Mouse (Mus musculus): Measurements from ENCODE around the gene Rdh16. TPM values are rescaled to one million over a fixed set of nuclear protein-coding genes. Genes with fewer than 3 reads are reported as not detected.
"Not testable (repeated sequence)": the region's sequence is repeated elsewhere in the genome, so short reads cannot be mapped to it uniquely, and the experiment has no call there.

Rdh16 gene
- polyA plus RNA-seq, 1 experiment from 2014 or later = not detected

DNA sequence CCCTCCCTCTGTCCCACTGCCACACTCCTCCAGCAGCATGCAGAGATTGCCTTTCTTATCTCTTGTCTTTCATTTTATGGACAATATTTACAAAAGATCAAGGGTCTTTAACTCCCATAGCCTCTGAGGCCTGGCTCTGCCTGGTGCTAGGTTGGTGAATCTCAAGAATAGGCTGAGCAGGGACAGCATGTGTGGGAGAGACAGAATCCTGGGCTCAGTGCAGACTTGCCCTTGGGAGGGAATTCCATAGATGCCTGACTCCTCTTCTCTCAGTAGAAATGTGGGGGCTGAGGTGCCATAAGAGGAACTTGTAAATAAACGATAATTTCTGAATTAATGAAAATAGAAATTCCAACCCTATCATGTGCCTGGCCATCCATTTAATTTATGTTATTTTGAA lies 34.4 kb upstream of the Rdh16 start:
- DNase-seq (ENCODE audit: low spot score) = no peak
- Histone ChIP-seq H3K27ac (ENCODE audit: low read depth, low read length) (no peak overlapping the region), H3K36me3 (ENCODE audit: control insufficient read depth, insufficient read depth, low read length) (no peaks in the 10 kb centered on the region), H3K9ac (ENCODE audit: low read depth, low read length) (no peak overlapping the region), H3K4me1 (replicated peaks; ENCODE audit: control insufficient read depth, insufficient read depth, low read length) (no peaks in the 10 kb centered on the region), H3K4me3 (ENCODE audit: low read depth, low read length) (no peak overlapping the region), H3K4me2 (no peak overlapping the region), H3K27me3 (replicated peaks; ENCODE audit: control insufficient read depth, insufficient read depth, low read length) (no peaks in the 10 kb centered on the region), H3K9me3 (ENCODE audit: control insufficient read depth, low read length) (no peaks in the 10 kb centered on the region)
- WGBS = 65% methylated on average over 1 of the region's 1 CpGs
- no peak for ATAC-seq (replicated peaks; ENCODE audit: low FRiP score)

DNA sequence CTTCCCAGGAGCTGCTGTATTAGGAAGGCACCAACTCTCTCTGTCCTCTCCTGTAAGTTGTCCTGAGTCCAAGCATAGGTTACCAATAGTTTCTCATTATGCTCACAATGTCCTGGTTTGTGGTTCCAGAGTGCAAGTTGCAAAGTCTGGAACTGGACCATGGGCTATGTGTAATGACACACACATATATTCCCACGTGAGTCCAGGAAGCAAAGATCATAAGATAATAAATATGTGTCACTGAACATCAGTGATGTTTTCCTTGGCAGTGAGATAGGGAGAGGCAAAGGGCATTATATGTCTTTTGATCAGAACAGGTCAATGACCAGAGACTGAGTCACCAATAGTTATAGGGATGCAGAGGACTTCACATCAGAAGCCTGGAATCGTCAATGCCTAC lies 24.9 kb upstream of the Rdh16 start, which contains the start of gene Rdh9:
Gene Rdh9, plus strand, starts transcription at position 376 of the 400 bp plus-strand sequence.
- no peak for ATAC-seq (replicated peaks; ENCODE audit: low FRiP score)
- no peaks in the 10 kb centered on the region for H3K4me1 ChIP-seq (replicated peaks; ENCODE audit: control insufficient read depth, insufficient read depth, low read length)
- WGBS = 67% methylated on average over 2 of the region's 2 CpGs

DNA sequence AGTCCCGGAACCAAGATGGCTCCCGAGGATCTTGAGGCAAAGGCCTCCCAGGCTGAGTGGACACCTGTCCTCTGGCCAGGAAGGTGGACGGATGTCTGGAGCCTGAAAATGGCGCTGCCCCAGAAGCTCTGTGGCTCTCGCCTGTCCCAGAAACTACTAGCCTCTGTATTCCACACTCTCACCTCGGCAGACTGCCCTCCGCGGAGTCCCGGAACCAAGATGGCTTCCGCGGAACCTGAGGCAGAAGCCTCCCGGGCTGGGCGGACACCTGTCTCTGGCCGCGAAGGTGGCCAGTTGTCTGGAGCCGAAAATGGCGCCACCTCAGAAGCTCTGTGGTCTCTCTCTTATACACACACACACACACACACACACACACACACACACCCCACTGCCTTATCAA lies 18.6 kb upstream of the Rdh16 start:
- WGBS = 91% methylated on average over 17 of the region's 17 CpGs

More for the DNA sequence above, 24.9 kb upstream of the Rdh16 start, which contains the start of gene Rdh9:
- Histone ChIP-seq H3K27ac (ENCODE audit: low read depth, low read length) (no peak within 1 kb of the TSS), H3K4me3 (ENCODE audit: low read depth, low read length) (no peak within 1 kb of the TSS), H3K36me3 (ENCODE audit: control insufficient read depth, insufficient read depth, low read length) (no peaks in the 10 kb centered on the region), H3K4me2 (no peak within 1 kb of the TSS), H3K9ac (ENCODE audit: low read depth, low read length) (no peak within 1 kb of the TSS), H3K27me3 (replicated peaks; ENCODE audit: control insufficient read depth, insufficient read depth, low read length) (no peaks in the 10 kb centered on the region), H3K9me3 (ENCODE audit: control insufficient read depth, low read length) (no peaks in the 10 kb centered on the region)
- no peak for DNase-seq (ENCODE audit: low spot score)

DNA sequence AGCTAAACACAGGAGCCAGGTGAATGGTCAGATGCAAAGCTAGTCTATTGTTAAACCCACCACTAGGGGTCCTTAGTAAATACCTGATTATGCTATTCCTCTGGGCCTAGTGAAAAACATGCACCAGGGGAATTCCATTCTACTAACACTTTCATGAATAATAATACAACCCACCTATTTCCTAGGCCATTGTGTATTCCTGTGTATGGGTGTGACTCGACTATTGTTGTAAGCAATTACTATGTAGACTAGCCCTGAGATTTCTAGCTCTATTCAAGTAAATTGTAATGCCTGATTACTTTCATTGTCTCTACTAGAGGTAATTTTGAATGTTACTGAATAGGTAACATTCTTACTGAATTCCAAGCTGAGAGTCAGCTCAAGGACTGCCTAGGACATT lies 15.5 kb upstream of the Rdh16 start:
- not testable (repeated sequence) for H3K9ac ChIP-seq (ENCODE audit: low read depth, low read length); ATAC-seq (replicated peaks; ENCODE audit: low FRiP score); H3K4me3 ChIP-seq (ENCODE audit: low read depth, low read length); H3K27me3 ChIP-seq (replicated peaks; ENCODE audit: control insufficient read depth, insufficient read depth, low read length); H3K9me3 ChIP-seq (ENCODE audit: control insufficient read depth, low read length); H3K27ac ChIP-seq (ENCODE audit: low read depth, low read length); H3K36me3 ChIP-seq (ENCODE audit: control insufficient read depth, insufficient read depth, low read length); H3K4me2 ChIP-seq; DNase-seq (ENCODE audit: low spot score); H3K4me1 ChIP-seq (replicated peaks; ENCODE audit: control insufficient read depth, insufficient read depth, low read length)
- 76% methylated on average over 1 of the region's 1 CpGs for WGBS

More for the DNA sequence above, 18.6 kb upstream of the Rdh16 start:
- DNase-seq (ENCODE audit: low spot score); H3K27me3 ChIP-seq (replicated peaks; ENCODE audit: control insufficient read depth, insufficient read depth, low read length); H3K4me2 ChIP-seq; H3K9ac ChIP-seq (ENCODE audit: low read depth, low read length); ATAC-seq (replicated peaks; ENCODE audit: low FRiP score); H3K36me3 ChIP-seq (ENCODE audit: control insufficient read depth, insufficient read depth, low read length); H3K27ac ChIP-seq (ENCODE audit: low read depth, low read length); H3K4me1 ChIP-seq (replicated peaks; ENCODE audit: control insufficient read depth, insufficient read depth, low read length); H3K4me3 ChIP-seq (ENCODE audit: low read depth, low read length); H3K9me3 ChIP-seq (ENCODE audit: control insufficient read depth, low read length): not testable (repeated sequence)

- H3K36me3 ChIP-seq (ENCODE audit: control insufficient read depth, insufficient read depth, low read length) = no peaks in the 10 kb centered on the region
- H3K9ac ChIP-seq (ENCODE audit: low read depth, low read length) = no peak overlapping the region
- DNase-seq (ENCODE audit: low spot score) (no peak), ATAC-seq (replicated peaks; ENCODE audit: low FRiP score) (no peak)
- no peak overlapping the region for H3K4me3 ChIP-seq (ENCODE audit: low read depth, low read length)
- H3K4me1 ChIP-seq (replicated peaks; ENCODE audit: control insufficient read depth, insufficient read depth, low read length) = no peaks in the 10 kb centered on the region
- no peak overlapping the region for H3K4me2 ChIP-seq
- H3K27ac ChIP-seq (ENCODE audit: low read depth, low read length) = no peak overlapping the region
- no peaks in the 10 kb centered on the region for H3K9me3 ChIP-seq (ENCODE audit: control insufficient read depth, low read length)
- WGBS = 54% methylated on average over 1 of the region's 1 CpGs
- no peaks in the 10 kb centered on the region for H3K27me3 ChIP-seq (replicated peaks; ENCODE audit: control insufficient read depth, insufficient read depth, low read length)
Measured at GRCm38 (mm10) chr10:127799295-127799694, 1.7 kb upstream of the Rdh16 start.

- Histone ChIP-seq H3K9ac (ENCODE audit: low read depth, low read length) (no peak overlapping the region), H3K4me1 (replicated peaks; ENCODE audit: control insufficient read depth, insufficient read depth, low read length) (no peaks in the 10 kb centered on the region), H3K27me3 (replicated peaks; ENCODE audit: control insufficient read depth, insufficient read depth, low read length) (no peaks in the 10 kb centered on the region), H3K9me3 (ENCODE audit: control insufficient read depth, low read length) (no peaks in the 10 kb centered on the region), H3K36me3 (ENCODE audit: control insufficient read depth, insufficient read depth, low read length) (no peaks in the 10 kb centered on the region), H3K27ac (ENCODE audit: low read depth, low read length) (no peak overlapping the region), H3K4me2 (no peak overlapping the region), H3K4me3 (ENCODE audit: low read depth, low read length) (no peak overlapping the region)
- no peak for DNase-seq (ENCODE audit: low spot score)
- 88% methylated on average over 2 of the region's 2 CpGs for WGBS
- no peak for ATAC-seq (replicated peaks; ENCODE audit: low FRiP score)
Measured at GRCm38 (mm10) chr10:127801612-127802011, 660 bp downstream of the Rdh16 start.

DNA sequence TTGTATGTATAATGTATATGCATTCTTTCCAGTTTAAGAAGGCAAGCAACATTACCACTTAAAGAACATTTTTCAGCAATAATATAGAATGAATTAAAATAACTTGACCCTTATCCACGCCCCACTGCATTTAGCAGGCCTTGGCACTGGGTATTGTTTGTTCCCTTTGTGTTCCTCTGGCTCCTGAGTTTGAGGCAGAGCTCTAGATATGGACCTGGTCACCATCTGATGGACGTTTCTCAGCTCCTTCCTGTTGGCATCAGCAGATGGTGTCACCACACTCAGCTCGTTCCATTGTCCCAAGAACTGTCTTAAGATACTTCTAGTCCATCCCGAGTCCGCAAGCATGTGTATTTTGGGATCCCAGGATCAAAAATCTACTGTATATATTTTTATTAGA lies 1.3 kb downstream of the Rdh16 start:
- H3K4me2 ChIP-seq = no peak overlapping the region
- 68% methylated on average over 5 of the region's 5 CpGs for WGBS

DNA sequence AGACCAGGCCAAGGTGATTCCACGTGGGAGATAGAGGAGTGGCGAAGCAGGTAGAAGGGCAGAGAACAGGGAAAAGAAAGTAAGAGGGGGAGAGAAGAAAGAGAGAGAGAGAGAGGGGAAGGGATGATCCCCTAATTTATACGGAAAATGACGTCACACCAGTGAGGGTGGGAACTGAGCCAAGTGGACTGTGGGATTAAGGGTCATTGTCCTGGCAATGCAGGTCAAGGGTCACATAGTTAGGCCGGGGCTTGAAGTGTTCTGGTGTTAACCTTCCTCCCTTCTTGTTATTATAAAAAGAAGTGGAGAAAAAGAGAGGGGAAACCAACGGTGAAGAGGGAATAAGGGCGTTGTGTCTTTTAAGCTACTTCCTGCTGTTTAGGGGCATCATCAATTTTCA lies 3.5 kb downstream of the Rdh16 start:
- Histone ChIP-seq H3K27ac (ENCODE audit: low read depth, low read length) (no peak overlapping the region), H3K9me3 (ENCODE audit: control insufficient read depth, low read length) (no peaks in the 10 kb centered on the region), H3K36me3 (ENCODE audit: control insufficient read depth, insufficient read depth, low read length) (no peaks in the 10 kb centered on the region), H3K4me2 (no peak overlapping the region), H3K27me3 (replicated peaks; ENCODE audit: control insufficient read depth, insufficient read depth, low read length) (no peaks in the 10 kb centered on the region), H3K4me1 (replicated peaks; ENCODE audit: control insufficient read depth, insufficient read depth, low read length) (no peaks in the 10 kb centered on the region), H3K9ac (ENCODE audit: low read depth, low read length) (no peak overlapping the region), H3K4me3 (ENCODE audit: low read depth, low read length) (no peak overlapping the region)
- ATAC-seq (replicated peaks; ENCODE audit: low FRiP score) (no peak), DNase-seq (ENCODE audit: low spot score) (no peak)
- WGBS = 75% methylated on average over 7 of the region's 7 CpGs

More for the DNA sequence above, 1.3 kb downstream of the Rdh16 start:
- Histone ChIP-seq H3K4me3 (ENCODE audit: low read depth, low read length) (no peak overlapping the region), H3K36me3 (ENCODE audit: control insufficient read depth, insufficient read depth, low read length) (no peaks in the 10 kb centered on the region), H3K27me3 (replicated peaks; ENCODE audit: control insufficient read depth, insufficient read depth, low read length) (no peaks in the 10 kb centered on the region), H3K27ac (ENCODE audit: low read depth, low read length) (no peak overlapping the region), H3K9me3 (ENCODE audit: control insufficient read depth, low read length) (no peaks in the 10 kb centered on the region), H3K4me1 (replicated peaks; ENCODE audit: control insufficient read depth, insufficient read depth, low read length) (no peaks in the 10 kb centered on the region), H3K9ac (ENCODE audit: low read depth, low read length) (no peak overlapping the region)
- ATAC-seq (replicated peaks; ENCODE audit: low FRiP score) (no peak), DNase-seq (ENCODE audit: low spot score) (no peak)

DNA sequence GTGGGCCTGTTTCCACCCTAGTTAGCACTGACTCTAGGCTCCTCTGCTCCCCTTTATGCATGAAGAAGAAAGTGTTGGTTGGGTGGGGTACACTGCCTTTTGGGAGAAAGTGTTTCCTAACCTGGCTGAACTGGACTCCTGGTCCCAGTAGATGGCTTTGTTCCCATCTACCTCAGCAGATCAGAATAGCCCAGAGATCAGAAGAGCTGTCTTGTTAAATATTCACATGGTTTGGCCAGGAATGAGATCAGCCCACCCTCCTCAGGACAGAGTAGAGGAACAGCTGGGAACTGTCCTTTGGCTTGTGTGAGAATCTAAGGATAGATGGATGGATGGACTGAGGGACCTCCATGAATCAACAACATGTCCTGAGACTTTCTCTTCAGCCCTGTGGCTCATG lies 14.9 kb downstream of the Rdh16 start:
- Histone ChIP-seq H3K4me1 (replicated peaks; ENCODE audit: control insufficient read depth, insufficient read depth, low read length) (no peaks in the 10 kb centered on the region), H3K36me3 (ENCODE audit: control insufficient read depth, insufficient read depth, low read length) (no peaks in the 10 kb centered on the region), H3K9me3 (ENCODE audit: control insufficient read depth, low read length) (no peaks in the 10 kb centered on the region), H3K27ac (ENCODE audit: low read depth, low read length) (no peak overlapping the region), H3K27me3 (replicated peaks; ENCODE audit: control insufficient read depth, insufficient read depth, low read length) (no peaks in the 10 kb centered on the region), H3K4me3 (ENCODE audit: low read depth, low read length) (no peak overlapping the region), H3K9ac (ENCODE audit: low read depth, low read length) (no peak overlapping the region), H3K4me2 (no peak overlapping the region)
- DNase-seq (ENCODE audit: low spot score) (no peak), ATAC-seq (replicated peaks; ENCODE audit: low FRiP score) (no peak)

Measured in liver, embryonic 11.5 days (tissue).